Mouse (Mus musculus): ENCODE data around the gene Sumo1.

DNA sequence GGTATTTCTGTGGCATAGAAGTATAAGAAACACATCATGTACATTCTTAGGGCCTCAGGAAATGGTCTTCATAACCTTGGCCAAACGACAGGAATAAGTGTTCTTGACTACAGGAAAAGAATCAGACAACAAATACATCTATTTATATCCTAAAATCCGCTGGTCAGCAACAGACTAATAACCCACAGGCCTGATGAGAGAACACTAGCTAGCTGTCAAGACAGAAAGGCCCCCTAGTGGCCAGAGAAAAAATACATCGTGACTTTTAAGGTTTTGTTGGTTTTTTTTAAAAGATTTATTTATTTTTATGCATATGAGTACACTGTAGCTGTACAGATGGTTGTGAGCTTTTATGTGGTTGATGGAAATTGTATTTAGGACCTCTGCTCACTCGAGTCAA is 49.3 kb upstream of the Sumo1 start:
- TF ChIP-seq CTCF (IDR thresholded peaks at IDR 0.05; ENCODE audit: low read depth), result peak; percentile 52
- no peak for TF ChIP-seq EP300 (IDR thresholded peaks at IDR 0.05; ENCODE audit: low read depth)
